Mouse (Mus musculus) telencephalon, adult 2 months (tissue): ENCODE data around the gene Slc6a3.
A peak's percentile ranks its signal among the peaks of the same experiment; 100 is the strongest.

Source experiments
- DNase-seq: peaks from one replicate; pipeline ENCODE4 v3.0.0-alpha.2; 2011; ENCODE audit warnings: low read depth, low spot score

Slc6a3 gene

GRCm38 (mm10) chr13:73536403-73536821 is at the start of gene Slc6a3:
Gene Slc6a3 (plus strand): TSS chr13:73536747.
- no peak for DNase-seq

DNA sequence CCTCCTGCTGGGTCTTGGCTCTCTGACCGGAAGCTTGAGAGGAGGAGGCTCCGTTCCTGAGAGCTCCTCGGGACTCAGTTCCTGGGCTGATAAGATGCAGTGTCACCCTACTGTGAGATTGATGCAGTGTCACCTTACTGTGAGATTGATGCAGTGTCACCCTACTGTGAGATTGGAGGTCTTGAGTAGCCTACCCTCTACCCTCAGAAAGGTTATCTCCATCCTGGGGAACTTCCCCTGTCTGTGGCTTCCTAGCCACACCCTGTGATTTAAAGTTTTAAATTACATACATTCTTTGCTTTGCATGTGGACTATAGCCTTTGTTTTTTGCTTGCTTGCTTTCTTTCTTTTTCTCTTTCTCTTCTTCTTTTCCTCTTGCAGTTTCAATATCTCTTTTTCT is 48.4 kb upstream of the Slc6a3 start:
- no peak for DNase-seq

- no peak for DNase-seq
Measured at GRCm38 (mm10) chr13:73488707-73489106, 47.8 kb upstream of the Slc6a3 start.

DNA sequence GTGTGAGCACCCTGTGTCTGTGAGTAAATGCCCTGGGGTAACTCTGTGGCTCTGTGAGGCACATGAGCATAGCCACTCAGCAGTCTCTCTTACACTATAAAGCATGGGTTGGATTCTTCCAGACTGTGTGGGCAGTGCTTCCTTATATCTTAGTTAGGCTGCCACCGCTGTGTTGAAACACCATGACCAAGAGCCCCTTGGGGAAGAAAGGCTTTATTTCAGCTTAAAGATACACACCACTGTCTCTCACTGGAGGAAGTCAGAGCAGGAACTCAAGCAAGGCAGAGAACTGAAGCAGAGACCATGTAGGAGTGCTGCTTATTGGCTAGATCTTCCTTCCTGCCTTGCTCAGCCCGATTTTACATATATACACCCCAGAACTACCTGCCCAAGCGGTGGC is 46.6 kb upstream of the Slc6a3 start:
- DNase-seq, result no peak

DNA sequence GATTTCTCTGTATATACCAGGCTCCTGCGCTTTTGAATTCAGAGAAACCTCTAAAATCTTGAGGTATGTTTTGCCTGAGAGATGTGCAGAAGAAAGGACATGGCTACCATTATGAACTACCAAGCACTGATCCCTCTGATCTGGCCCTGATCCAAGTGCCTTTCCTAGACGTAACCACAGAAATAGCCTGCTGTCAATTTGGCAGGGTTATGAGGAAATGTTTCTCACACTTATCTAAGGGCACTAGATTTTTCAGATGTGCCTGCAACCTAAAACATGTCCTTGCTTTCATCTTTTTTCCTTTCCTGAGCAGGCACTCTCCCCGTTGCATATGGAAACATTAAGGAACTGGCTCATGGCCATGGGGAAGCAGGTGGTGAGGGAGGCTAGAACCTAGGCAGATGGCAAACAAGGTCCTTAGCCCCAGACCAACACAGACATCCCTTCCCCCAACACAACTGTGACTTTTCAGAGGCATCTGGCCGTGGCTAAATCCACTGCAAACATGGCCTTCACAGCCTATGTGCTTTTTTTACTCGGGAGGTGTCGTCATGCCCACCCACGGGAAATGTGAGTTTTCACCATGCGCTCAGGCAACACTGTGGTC is 45.9 kb upstream of the Slc6a3 start:
- no peak for DNase-seq

DNA sequence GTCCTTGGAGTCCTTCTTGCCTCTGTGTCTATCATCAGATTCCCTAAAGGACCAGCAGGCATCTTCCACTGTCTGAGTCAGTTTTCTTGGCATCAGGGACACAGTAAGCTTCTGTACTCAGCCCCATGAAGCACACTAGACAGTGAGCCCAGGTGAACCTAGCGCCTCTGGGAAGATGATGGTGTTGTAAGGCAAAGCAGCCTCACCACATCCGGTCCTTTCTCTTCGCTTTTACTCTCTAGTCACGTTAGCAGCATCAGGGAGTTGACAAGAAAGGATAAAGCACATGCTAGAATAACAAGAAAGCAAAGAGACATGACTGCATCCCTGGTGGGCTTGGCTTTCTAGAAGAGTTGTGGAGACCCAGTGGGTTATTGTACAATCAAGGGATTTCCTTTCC is 43.4 kb upstream of the Slc6a3 start:
- no peak for DNase-seq

GRCm38 (mm10) chr13:73494528-73494927 is 42.0 kb upstream of the Slc6a3 start:
- no peak for DNase-seq

GRCm38 (mm10) chr13:73496137-73496536 is 40.4 kb upstream of the Slc6a3 start:
- DNase-seq, result no peak

DNA sequence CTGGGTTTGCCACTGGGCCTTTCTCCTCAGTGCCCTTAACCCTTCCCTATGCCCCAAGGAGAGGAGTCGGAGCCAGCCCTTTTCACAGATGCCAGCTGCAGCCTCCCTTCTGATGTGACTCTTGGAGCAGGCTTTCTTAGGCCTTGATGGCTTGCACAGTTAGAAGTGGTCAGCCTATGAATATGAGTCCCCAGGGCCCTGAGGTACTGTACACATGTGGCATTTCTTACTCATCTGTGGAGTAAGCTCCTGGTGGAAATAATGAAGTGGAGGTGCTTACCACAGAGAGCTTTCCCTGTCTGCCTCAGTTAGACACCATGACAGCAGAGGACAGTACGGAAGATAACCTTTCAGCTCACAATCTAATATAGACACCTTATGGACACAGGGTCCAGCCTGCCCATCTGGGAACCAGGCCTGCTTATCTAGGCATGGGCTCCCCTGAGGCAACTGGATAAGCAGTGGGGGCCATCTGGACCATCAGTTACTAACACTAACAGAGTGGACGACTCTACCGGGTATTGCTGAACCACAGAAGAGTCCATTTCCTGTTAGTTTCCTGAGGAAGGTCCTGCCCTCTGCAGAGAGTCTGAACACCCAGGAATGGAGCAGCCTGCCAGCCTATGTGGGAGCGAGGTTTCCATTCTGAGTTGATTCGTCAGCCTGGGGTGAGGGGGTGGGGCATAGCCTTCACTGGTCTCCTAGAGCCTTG is 36.5 kb upstream of the Slc6a3 start:
- no peak for DNase-seq

- DNase-seq, result no peak
Measured at GRCm38 (mm10) chr13:73502719-73503118, 33.8 kb upstream of the Slc6a3 start.

DNA sequence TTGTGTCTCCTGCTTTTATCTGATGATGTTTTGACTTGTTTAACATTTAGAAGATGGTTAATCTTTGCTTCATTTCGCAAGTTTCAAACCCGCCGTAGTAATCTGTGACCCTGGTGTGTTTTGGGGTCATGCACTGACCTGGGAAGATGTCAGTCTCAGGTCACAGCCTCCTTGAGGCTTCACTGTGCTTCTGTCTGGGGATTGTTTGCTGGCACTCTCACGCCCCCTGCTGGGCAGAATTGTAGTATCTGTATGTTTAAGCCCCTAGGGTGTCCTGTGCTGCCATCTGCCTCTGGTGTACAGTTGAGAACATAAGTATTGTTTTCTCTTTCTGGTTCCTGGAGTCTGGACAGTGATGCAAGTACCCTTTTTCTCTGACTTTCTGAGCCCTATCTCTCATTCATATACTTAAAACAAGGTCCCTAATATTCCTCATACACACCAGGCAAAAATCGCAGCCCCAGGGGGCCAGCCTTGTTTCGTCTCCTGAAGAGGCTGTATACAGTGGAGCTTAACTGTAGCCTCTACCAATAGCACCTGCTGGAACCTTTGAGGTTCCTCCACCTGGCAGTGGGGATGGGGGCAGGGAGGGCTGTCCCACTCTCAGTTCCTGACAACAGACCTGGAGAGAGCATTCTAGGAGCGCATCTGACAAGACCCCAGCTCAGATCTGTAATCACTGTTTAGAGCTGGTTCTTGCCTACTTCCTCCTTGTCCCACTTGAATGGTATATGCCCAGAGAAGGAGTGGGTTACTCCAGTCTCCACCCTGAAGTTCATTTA is 30.7 kb upstream of the Slc6a3 start:
- peak; percentile 52 for DNase-seq

DNA sequence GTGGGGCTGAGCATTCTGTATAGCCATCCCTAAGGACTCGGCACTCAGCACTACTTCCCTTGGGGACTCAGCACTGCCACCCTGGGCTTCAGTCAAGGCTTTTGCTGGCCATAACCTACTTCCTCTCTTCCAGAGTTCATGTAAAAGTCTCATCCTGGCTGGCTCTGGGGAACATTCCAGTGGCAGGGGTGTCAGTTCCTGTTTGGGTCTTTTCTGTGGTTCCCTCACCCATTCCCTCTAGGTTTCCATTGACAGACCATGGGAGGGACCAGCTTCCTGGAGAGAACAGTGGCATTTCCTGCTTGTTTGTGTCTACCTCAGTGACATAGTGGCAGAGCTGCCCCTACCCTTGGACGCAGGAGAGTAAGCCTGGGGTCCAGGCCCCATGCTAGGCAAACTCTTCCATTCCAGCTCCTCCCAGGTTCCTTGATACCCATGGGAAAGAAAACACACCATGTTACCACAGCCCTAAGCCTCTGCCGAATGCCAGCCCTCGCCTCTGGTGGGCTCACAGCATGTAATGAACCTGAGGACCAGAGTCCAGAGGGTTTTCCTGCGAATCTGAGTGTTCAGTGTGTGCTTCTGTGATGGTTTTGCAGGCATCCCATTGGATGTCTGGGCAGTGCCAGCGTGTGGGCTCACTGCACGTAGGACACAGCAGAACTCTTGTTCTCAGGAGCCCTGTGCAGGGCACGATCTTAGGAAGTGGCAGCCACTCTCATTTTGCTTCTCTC is 27.6 kb upstream of the Slc6a3 start:
- no peak for DNase-seq

GRCm38 (mm10) chr13:73509869-73510268 is 26.7 kb upstream of the Slc6a3 start:
- no peak for DNase-seq

DNA sequence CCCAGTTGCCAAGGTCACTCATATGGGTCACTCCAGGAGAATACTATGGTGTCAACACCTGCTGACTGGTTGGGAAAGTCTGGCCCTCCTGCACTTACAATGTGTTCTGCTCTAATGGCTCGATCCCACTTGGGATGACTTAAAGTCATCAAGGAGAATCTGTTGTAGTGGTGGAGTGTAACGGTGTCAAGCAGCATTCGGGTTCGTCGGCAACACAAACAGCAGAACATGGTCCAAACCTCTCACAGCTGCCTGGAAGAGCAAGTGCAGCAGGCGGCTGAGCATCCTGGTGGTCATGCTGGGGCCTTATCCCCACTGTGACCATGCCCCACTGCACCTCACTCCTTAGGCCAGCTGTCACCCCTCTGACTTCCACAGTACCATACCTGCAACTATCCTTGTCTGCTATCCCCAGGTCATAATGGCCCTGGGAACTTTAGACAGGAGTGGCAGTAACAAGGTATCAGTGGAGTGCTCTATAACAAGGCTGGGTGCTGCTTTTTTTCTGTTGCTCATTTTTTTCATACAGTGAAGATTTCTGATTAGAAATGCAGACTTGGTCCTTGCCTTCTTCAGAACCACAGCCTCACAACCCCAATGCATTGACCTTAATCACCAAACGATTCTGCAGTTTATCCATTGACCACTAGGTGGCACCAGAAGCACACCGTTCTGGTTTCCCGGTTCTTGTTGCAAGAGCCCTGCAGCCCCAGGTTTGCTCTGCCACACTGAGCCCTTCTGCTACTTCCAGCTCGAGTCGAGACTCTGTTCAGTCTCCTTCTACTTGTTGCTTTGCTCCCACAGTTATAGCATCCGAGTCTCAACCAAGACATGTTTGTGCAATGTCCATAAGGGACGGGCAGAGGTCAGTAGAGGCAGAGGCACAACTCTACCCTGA is 23.5 kb upstream of the Slc6a3 start:
- peak; percentile 38 for DNase-seq

- no peak for DNase-seq
Measured at GRCm38 (mm10) chr13:73516886-73517285, 19.7 kb upstream of the Slc6a3 start.

- DNase-seq, result no peak
Measured at GRCm38 (mm10) chr13:73533716-73534115, 2.8 kb upstream of the Slc6a3 start.

DNA sequence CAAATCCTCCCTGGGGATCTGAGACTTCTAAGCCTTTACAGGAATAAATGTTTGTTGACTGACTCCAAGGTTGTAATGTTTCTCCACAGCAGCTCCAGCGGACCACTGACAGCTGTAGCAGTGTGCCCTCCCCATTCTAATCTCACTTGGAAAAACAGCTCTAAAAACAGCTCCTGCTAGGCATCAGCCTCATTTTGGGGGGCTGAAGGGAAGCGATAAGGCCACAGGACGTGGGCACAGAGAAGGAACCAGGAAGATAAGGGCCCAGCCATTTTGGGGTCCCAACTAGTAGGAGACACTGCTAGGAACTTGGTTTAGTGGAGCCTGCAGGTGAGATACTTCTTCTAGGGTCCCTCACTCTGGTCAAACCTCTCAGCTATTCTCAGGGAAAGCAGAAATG is 1.3 kb upstream of the Slc6a3 start:
- DNase-seq, result no peak

DNA sequence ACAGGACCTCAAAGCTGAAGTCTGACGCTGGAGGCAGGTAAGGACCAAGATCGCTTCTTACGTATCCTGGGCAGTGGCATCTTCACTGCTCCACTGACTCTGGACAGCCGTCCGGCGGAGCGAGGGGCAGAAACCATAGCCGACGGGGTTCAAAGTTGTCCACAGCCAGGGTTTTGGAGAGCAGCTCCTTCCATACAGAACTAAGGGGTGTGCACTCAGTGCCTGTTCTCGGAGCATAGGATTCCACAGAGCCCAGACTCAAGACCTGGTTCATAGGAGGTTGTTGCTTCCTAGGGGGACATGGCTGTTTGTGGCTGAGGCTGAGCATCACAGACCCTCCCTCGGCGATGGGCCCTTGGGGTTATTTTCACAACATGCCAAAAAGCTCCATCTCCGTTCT is 277 bp downstream of the Slc6a3 start:
- DNase-seq, result no peak

DNA sequence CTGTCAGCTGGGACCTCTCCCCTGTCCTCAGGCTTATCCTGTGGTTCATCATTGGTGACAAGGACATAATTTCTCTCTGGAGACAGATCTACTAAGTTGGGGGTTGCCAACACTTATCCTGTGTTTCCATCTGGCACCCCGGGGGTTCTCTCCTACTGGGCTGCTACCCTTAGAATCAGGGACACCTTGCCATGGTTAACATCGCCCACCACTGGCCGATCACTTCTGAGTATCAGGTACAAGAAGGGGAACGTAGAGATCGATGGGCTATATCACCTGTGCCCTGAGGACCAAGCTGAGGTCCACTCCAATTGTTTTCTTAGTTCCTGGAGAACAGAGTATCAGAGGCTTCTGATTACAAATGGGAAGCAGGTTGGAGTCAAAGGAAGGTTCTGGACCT is 27.7 kb downstream of the Slc6a3 start:
- DNase-seq, result no peak

DNA sequence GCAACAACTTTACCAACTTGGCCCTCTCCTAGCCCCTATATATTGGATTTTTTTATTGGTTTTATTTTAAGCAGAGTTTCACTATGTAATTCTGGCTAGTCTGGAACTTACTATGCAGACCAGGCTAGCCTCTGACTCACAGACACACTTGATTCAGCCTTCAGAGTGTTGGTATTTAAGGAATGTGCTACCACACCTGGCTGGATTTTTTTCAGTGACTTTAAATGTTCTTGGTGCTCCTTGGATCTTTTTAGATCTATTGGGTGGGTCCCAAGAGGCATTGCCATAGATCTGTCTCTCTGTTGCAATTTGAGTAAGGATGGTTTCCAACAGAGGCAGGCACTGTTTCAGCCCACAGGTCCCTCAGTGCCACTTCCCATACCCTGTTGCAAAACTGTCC is 38.5 kb downstream of the Slc6a3 start:
- DNase-seq, result no peak

DNA sequence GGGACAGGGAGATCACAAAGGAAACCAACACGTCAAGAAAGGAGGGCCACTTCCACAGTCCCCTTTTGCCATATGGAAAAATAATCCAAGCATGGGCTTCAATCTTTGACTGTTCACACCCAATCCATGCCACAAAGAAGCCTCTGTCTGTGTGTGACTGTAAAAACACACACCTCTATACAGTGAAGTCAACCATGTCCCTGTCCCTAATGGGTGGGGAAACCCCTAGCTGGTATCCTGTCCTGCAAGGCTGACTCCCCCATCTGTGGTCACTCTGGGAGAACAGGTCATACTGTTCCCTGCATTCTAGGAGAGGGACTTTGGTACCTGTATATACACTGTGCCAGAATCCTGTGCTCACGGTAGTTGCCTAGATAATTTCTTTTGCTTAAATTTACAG is 40.7 kb downstream of the Slc6a3 start:
- no peak for DNase-seq
